Mouse (Mus musculus) forebrain, embryonic 14.5 days (tissue): ENCODE data around the gene Far2. TPM values are rescaled to one million over a fixed set of nuclear protein-coding genes. Genes with fewer than 3 reads are reported as not detected.
"Not testable (repeated sequence)": the region's sequence is repeated elsewhere in the genome, so short reads cannot be mapped to it uniquely, and the experiment has no call there.

Source experiments
- ATAC-seq: fragments of 200-750 bp; cut with Nextera tagmentation; 2 replicates; pipeline ENCODE4 v1.8.0; 2017; ENCODE audit warnings: mild to moderate bottlenecking, moderate library complexity
- DNase-seq: peaks from one replicate; pipeline ENCODE4 v3.0.0-alpha.2; 2015; ENCODE audit warnings: low spot score
- H3K27ac ChIP-seq: fragments of 300-500 bp; sonication (generic); 2 replicates; pipeline ENCODE4 v1.5.1; 2014; ENCODE audit warnings: low read depth, mild to moderate bottlenecking, control low read depth, low read length, moderate library complexity
- H3K27me3 ChIP-seq: fragments of 300-500 bp; sonication (generic); replicated peaks from 2 replicates; pipeline ENCODE4 v1.6.1; 2014; ENCODE audit warnings: low read length, control low read depth, mixed read lengths; ENCODE audit not compliant: control insufficient read depth, insufficient read depth
- H3K36me3 ChIP-seq: fragments of 300-500 bp; sonication (generic); 2 replicates; pipeline ENCODE4 v1.6.1; 2014; ENCODE audit warnings: low read length, control low read depth; ENCODE audit not compliant: control insufficient read depth, insufficient read depth
- H3K4me1 ChIP-seq: fragments of 300-500 bp; sonication (generic); 2 replicates; pipeline ENCODE4 v1.6.1; 2014; ENCODE audit warnings: antibody characterized with exemption, low read length, control low read depth; ENCODE audit not compliant: control insufficient read depth, insufficient read depth
- H3K4me2 ChIP-seq: fragments of 300-500 bp; sonication (generic); 2 replicates; pipeline ENCODE4 v1.6.1; 2014; ENCODE audit warnings: mild to moderate bottlenecking, control low read depth, low read length
- H3K4me3 ChIP-seq: fragments of 300-500 bp; sonication (generic); 2 replicates; pipeline ENCODE4 v1.5.1; 2014; ENCODE audit warnings: low read depth, low read length, control low read depth
- H3K9ac ChIP-seq: fragments of 300-500 bp; sonication (generic); 2 replicates; pipeline ENCODE4 v1.6.1; 2014; ENCODE audit warnings: mild to moderate bottlenecking, low read length, control low read depth, moderate library complexity
- H3K9me3 ChIP-seq: fragments of 300-500 bp; sonication (generic); replicated peaks from 2 replicates; pipeline ENCODE4 v1.6.1; 2016; ENCODE audit warnings: low read length, control low read depth, mixed read lengths; ENCODE audit not compliant: control insufficient read depth
- WGBS: fragments of 180-500 bp; shearing (Covaris S2); extraction: QIAGEN DNeasy Blood & Tissue Kit; methylation state at CpG from one replicate; pipeline ENCODE4 v1.1.7; 2014; 5-methylcytosine and 5-hydroxymethylcytosine counted together
- polyA plus RNA-seq: library from polyadenylated mRNA; unstranded; fragments of >200 nt; fragmentation: Nextera tagmentation; extraction: Ambion mirVana; gene quantifications from 2 replicates; pipeline ENCODE4 v1.2.1, GENCODE M21; 2014

The Far2 gene
- polyA plus RNA-seq, 1 experiment from 2014 or later: 8.6 TPM

DNA sequence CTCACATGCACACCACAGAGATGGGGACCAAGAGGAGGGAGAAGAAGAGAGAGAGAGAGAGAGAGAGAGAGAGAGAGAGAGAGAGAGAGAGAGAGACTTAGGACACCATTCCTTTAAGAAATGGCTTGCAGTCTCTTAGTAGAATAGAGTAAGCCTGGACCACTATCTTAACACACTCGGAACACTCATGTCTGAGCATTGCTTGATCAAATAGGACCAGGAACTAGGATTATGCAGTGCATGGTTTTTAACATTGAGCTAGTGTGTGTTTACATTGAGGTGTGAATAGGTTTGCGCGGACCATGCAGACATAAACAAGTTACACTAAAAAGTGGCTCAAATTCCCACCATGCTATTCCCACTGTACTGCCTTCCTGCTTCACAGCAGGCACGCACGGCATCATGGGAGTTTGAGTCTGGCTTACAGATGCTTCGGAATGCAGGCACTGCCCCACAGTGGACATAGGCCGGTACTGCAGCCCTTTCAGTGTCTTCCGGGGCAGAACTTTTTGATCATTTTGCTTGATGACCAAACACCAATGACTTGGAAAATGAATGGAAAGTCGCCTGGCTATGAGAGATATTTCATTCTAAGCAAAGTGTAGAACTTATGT, 88.8 kb downstream of the Far2 start:
- 0 out of 2 replicates have a peak, but pooled peaks cover 3% of the 10 kb centered on the region for H3K4me1 ChIP-seq
- H3K4me2 ChIP-seq: no peak overlapping the region
- no peaks in the 10 kb centered on the region for H3K27me3 ChIP-seq
- H3K36me3 ChIP-seq: no peaks in the 10 kb centered on the region
- no peaks in the 10 kb centered on the region for H3K9me3 ChIP-seq
- WGBS: 26% methylated on average over 9 of the region's 9 CpGs
- no peak overlapping the region for H3K9ac ChIP-seq
- DNase-seq: peak; percentile 90
- H3K27ac ChIP-seq: no peak overlapping the region
- no peak overlapping the region for H3K4me3 ChIP-seq
- peak; percentile 91 for ATAC-seq

DNA sequence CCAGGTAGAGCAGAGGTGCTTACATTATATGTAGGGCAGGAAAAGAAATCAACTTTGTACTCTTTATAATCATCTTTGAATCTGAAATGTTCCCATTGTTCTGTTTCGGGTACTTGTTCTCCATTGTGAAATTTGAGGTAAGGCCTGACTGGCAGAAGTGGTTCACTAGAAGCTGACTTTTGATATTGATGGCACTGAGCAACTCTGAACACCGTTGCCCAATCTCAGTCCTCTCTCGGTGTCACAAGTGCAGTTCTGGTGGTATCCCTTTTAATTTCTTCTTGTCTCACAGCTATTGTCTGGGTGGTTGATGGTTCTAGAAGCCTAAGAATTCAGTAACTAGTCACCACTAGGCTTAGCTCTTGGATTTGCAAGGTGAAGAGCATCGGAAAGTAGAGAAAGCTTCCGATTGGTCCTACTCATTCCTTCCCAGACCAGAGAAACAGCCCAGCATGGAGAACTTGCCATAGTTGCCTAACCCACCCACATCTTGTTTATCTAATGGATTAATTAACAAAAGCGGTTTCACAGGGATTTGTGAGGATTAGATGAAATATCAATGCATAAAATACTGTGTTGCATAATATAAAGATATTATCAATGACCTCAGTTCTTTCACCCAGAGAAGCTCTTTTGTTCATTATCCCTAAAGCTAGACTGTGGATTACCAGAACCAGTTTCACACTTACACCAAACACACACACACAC, 92.4 kb downstream of the Far2 start:
- H3K9ac ChIP-seq: no peak overlapping the region

DNA sequence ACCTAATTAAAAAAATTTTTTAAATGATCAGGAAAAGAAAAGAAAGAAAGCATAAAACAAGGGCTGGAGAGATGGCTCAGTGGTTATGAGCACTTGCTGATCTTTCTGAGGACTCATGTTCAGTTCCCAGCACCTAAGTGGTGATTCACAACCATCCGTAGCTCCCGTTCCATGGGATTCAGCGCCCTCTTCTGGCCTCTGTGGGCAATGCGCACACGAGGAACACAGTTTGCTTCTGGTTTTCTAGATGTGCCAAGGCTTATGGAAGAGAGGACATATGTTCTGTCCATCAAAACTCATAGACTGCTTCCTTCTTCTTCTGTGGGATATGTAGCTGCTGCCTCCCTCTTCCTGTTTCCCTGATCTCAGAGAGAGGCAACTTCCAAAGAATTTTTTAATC, 94.8 kb downstream of the Far2 start:
- no peaks in the 10 kb centered on the region for H3K9me3 ChIP-seq
- 82% methylated on average over 5 of the region's 5 CpGs for WGBS
- no peak overlapping the region for H3K9ac ChIP-seq
- H3K27me3 ChIP-seq: no peaks in the 10 kb centered on the region
- H3K27ac ChIP-seq: no peak overlapping the region
- H3K36me3 ChIP-seq: no peaks in the 10 kb centered on the region
- H3K4me3 ChIP-seq: no peak overlapping the region
- DNase-seq: no peak
- H3K4me1 ChIP-seq: no peaks in the 10 kb centered on the region
- no peak for ATAC-seq
- H3K4me2 ChIP-seq: no peak overlapping the region

More for the DNA sequence above, 92.4 kb downstream of the Far2 start:
- H3K27ac ChIP-seq: no peak overlapping the region
- no peak for ATAC-seq
- no peaks in the 10 kb centered on the region for H3K4me1 ChIP-seq
- DNase-seq: no peak
- H3K27me3 ChIP-seq: no peaks in the 10 kb centered on the region
- no peaks in the 10 kb centered on the region for H3K9me3 ChIP-seq
- H3K4me3 ChIP-seq: no peak overlapping the region
- H3K36me3 ChIP-seq: no peaks in the 10 kb centered on the region
- H3K4me2 ChIP-seq: no peak overlapping the region
- WGBS: 90% methylated on average over 6 of the region's 6 CpGs

DNA sequence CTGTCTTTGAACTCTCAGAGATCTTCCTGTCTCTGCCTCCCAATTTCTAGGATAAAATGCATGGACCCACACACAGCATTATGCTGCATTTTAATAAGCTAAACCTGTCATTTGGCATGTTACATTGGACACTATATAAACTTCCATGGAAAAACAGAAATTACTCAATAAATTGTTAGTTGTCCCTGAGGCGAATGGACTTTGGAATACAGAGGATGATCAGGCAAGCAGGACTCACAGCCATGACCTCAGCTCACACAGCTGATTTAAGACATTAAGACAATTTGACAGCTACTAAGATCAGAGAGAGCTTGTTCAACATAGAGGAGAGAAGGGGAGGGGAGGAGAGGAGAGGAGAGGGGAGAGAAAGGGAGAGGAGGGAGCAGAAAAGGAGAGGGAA, 95.4 kb downstream of the Far2 start:
- H3K4me2 ChIP-seq: no peak overlapping the region
- H3K36me3 ChIP-seq: no peaks in the 10 kb centered on the region
- H3K27me3 ChIP-seq: no peaks in the 10 kb centered on the region
- DNase-seq (no peak), ATAC-seq (no peak)
- H3K4me3 ChIP-seq: no peak overlapping the region
- H3K9me3 ChIP-seq: no peaks in the 10 kb centered on the region
- no peaks in the 10 kb centered on the region for H3K4me1 ChIP-seq
- 87% methylated on average over 1 of the region's 1 CpGs for WGBS
- H3K9ac ChIP-seq: no peak overlapping the region
- no peak overlapping the region for H3K27ac ChIP-seq

DNA sequence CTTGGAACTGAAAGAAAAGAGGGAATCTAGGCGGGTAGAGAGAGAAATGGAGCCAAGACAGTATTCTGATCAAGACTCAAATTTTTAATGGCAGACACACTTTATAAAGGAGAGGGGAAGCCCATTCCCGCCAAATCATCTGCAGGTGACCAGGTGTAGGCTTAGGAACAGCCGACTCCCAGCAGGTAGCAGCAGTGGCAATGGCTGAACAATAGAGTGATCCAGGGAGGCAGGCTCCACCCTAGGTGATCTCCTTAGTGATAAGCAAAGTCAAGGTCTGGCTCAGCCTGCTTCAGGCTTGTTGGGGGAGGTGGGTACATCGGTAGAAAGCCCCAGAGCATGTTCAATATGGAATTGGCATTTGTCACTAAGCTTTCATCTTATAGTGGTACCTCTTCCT, 105.2 kb downstream of the Far2 start:
- H3K36me3 ChIP-seq, ATAC-seq, H3K27ac ChIP-seq, H3K4me3 ChIP-seq, H3K9ac ChIP-seq, H3K4me2 ChIP-seq, DNase-seq, H3K9me3 ChIP-seq, H3K27me3 ChIP-seq, H3K4me1 ChIP-seq: not testable (repeated sequence)
- 66% methylated on average over 4 of the region's 4 CpGs for WGBS

DNA sequence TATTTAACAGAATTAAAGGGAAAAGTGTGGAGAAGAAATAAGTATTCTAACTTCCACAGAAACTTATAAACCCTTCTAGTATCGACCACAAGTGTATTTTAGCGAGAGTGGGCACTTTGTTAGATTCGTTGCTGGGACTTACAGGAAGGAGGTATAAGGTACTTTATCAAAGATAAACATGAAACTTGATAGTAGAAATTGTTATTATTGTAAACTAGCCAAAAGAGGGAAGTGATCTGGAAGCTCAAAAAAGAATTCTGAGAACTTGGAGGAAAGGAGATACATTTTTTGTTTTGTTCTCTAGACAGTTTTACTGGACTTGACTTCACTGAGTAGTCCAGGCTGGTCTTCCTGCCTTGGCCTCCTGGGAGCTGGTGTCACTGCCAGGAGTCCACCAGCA, 125.8 kb downstream of the Far2 start:
- no peak for ATAC-seq
- no peak overlapping the region for H3K27ac ChIP-seq
- no peak overlapping the region for H3K9ac ChIP-seq
- no peaks in the 10 kb centered on the region for H3K4me1 ChIP-seq
- no peaks in the 10 kb centered on the region for H3K9me3 ChIP-seq
- no peak overlapping the region for H3K4me2 ChIP-seq
- H3K27me3 ChIP-seq: no peaks in the 10 kb centered on the region
- DNase-seq: no peak
- no peak overlapping the region for H3K4me3 ChIP-seq
- H3K36me3 ChIP-seq: no peaks in the 10 kb centered on the region
- WGBS: 94% methylated on average over 3 of the region's 3 CpGs

DNA sequence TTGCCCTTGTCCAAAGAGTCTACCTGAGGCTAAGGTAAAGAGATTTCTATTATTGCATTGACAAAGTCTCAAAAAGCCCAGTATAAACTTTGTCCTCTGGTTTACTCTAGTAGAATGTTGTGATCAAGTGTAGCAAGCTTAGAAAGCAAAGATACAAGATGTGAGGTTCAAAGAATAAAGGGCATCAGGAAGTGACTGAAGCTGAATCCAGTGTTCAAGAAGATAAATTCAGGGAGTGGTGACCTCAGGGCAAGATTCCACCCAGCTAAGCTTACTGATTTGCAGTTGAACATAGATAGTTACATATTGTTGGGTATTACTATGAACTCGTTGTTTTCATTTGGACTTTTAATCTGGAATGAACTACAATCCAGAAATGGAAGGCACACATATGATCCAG, 138.6 kb downstream of the Far2 start:
- H3K9ac ChIP-seq: no peak overlapping the region
- no peak overlapping the region for H3K4me3 ChIP-seq
- WGBS: 95% methylated on average over 1 of the region's 1 CpGs
- peaks cover 88% of the 10 kb centered on the region for H3K36me3 ChIP-seq
- no peak overlapping the region for H3K27ac ChIP-seq
- no peaks in the 10 kb centered on the region for H3K9me3 ChIP-seq
- no peaks in the 10 kb centered on the region for H3K4me1 ChIP-seq
- no peaks in the 10 kb centered on the region for H3K27me3 ChIP-seq
- DNase-seq (no peak), ATAC-seq (no peak)
- H3K4me2 ChIP-seq: no peak overlapping the region

DNA sequence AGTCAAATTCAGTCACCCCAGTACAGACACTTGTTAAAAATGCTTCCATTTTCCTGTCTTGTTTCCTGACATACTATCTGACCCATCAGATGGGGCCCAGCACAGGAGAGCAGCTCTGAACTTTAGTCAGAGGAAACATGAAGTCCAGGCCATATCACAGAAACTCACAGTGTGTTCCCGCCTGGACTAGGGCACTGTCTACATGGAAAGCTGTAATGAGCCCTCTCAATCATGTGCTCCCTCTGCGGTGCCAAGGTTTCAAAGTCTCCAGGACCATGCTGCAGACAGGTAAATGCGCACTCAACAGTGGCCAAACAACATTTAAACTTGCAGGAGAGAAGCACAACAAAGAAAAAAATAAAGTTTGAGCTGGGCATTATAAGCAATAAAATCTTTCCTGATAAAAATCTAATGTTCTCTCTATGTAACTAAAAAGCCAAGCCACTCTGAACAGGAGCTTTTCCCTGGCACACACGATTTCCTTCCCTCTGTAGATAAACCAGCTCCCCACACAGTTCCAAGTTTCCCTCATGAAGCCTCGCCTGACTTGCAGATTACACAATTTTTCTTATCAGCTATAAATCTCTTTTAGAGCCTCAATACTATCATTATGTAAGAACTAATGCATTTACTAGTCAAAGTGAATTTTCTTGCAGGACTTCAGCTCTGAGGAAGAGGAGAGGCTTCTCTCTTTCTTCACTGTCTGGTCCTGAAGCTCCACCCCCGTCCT, 147.1 kb downstream of the Far2 start:
- no peaks in the 10 kb centered on the region for H3K27me3 ChIP-seq
- 93% methylated on average over 6 of the region's 6 CpGs for WGBS
- no peak overlapping the region for H3K9ac ChIP-seq
- H3K27ac ChIP-seq: no peak overlapping the region
- H3K9me3 ChIP-seq: no peaks in the 10 kb centered on the region
- DNase-seq: no peak
- H3K4me2 ChIP-seq: no peak overlapping the region
- peaks cover 66% of the 10 kb centered on the region for H3K36me3 ChIP-seq
- no peak overlapping the region for H3K4me3 ChIP-seq
- no peak for ATAC-seq
- no peaks in the 10 kb centered on the region for H3K4me1 ChIP-seq

DNA sequence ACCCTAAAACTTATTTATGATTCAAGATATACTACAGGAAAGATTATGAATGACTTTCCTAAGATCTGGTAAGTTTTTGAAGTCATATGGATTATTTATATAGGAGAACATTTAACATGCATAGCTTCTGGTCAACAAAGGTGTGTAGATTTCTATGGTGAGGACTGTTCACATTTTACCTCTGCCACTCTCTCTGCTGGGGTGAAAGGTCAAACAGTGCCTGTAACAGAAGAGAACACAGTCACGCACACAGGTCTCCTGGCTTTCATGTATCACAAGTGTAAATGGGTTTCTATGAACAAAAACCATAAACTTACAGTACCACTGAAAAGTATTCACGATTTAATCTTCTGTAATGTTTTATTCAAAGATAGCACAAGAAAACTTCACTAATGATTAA, 152.1 kb downstream of the Far2 start:
- WGBS: 94% methylated on average over 2 of the region's 2 CpGs
- Histone ChIP-seq H3K27ac (no peak overlapping the region), H3K9ac (no peak overlapping the region), H3K4me3 (no peak overlapping the region), H3K9me3 (no peaks in the 10 kb centered on the region), H3K36me3 (peaks cover 76% of the 10 kb centered on the region), H3K4me1 (no peaks in the 10 kb centered on the region), H3K4me2 (no peak overlapping the region), H3K27me3 (no peaks in the 10 kb centered on the region)
- no peak for ATAC-seq
- DNase-seq: no peak
